Mouse (Mus musculus) C2C12 (cell line): ENCODE measurements around the gene Cryl1.

Experiments
- CEBPB ChIP-seq: IDR thresholded peaks from one replicate; pipeline ENCODE4 v1.6.1; 2011; ENCODE audit warnings: low read depth, mild to moderate bottlenecking, control low read depth, moderate library complexity
- CTCF ChIP-seq: IDR thresholded peaks from one replicate; pipeline ENCODE4 v1.5.1; 2011; ENCODE audit not compliant: control insufficient read depth, insufficient read depth, insufficient read length
- MAX ChIP-seq: IDR thresholded peaks from one replicate; pipeline ENCODE4 v1.6.1; 2011; ENCODE audit warnings: mild to moderate bottlenecking, control low read depth
- MYOG ChIP-seq: IDR thresholded peaks from one replicate; pipeline ENCODE4 v1.6.1; 2011; ENCODE audit not compliant: control insufficient read depth, insufficient read length; ENCODE audit errors: extremely low read depth

- TF ChIP-seq CEBPB (no peak), CTCF (no peak), MAX (no peak), MYOG (no peak)
Measured at GRCm38 (mm10) chr14:57409106-57409505, 10.8 kb upstream of the Cryl1 start.
